Mouse (Mus musculus): ENCODE results near the gene Ctnnal1.

- TF ChIP-seq CTCF (IDR thresholded peaks at IDR 0.05; ENCODE audit: control insufficient read depth, insufficient read depth, insufficient read length) (no peak), FOSL1 (IDR thresholded peaks at IDR 0.05; ENCODE audit: insufficient read depth, low read length, poor library complexity, severe bottlenecking) (no peak), MYOG (IDR thresholded peaks at IDR 0.05; ENCODE audit: control insufficient read depth, extremely low read depth, insufficient read length) (no peak), CEBPB (IDR thresholded peaks at IDR 0.05; ENCODE audit: low read depth) (no peak), USF1 (IDR thresholded peaks at IDR 0.05; ENCODE audit: low read depth) (no peak), MYOD1 (IDR thresholded peaks at IDR 0.05; ENCODE audit: control insufficient read depth, insufficient read length, low read depth) (no peak), MAX (IDR thresholded peaks at IDR 0.05) (no peak)
Measured at GRCm38 (mm10) chr4:56844911-56845310, 20.1 kb downstream of the Ctnnal1 start.
